Mouse (Mus musculus) heart, embryonic 12.5 days (tissue): Measurements from ENCODE around the gene Gm45799. TPM values are rescaled to one million over a fixed set of nuclear protein-coding genes. Genes with fewer than 3 reads are reported as not detected.

Source experiments
- ATAC-seq: fragments of 200-750 bp; cut with Nextera tagmentation; 2 replicates; pipeline ENCODE4 v1.8.0; 2017; ENCODE audit warnings: moderate TSS enrichment, moderate library complexity; ENCODE audit not compliant: insufficient number of reproducible peaks, low FRiP score
- H3K27ac ChIP-seq: fragments of 300-500 bp; sonication (generic); 2 replicates; pipeline ENCODE4 v1.5.1; 2016; ENCODE audit warnings: mild to moderate bottlenecking, moderate library complexity; ENCODE audit not compliant: poor library complexity, severe bottlenecking
- H3K27me3 ChIP-seq: fragments of 300-500 bp; sonication (generic); replicated peaks from 2 replicates; pipeline ENCODE4 v1.6.1; 2016; ENCODE audit warnings: mild to moderate bottlenecking, moderate library complexity
- H3K36me3 ChIP-seq: fragments of 300-500 bp; sonication (generic); 2 replicates; pipeline ENCODE4 v1.6.1; 2016; ENCODE audit warnings: mild to moderate bottlenecking, moderate library complexity
- H3K4me1 ChIP-seq: fragments of 300-500 bp; sonication (generic); replicated peaks from 2 replicates; pipeline ENCODE4 v1.6.1; 2016; ENCODE audit warnings: mild to moderate bottlenecking
- H3K4me2 ChIP-seq: fragments of 300-500 bp; sonication (generic); 2 replicates; pipeline ENCODE4 v1.6.1; 2016; ENCODE audit warnings: mild to moderate bottlenecking, moderate library complexity
- H3K4me3 ChIP-seq: fragments of 300-500 bp; sonication (generic); 2 replicates; pipeline ENCODE4 v1.5.1; 2016; ENCODE audit warnings: mild to moderate bottlenecking
- H3K9ac ChIP-seq: fragments of 300-500 bp; sonication (generic); 2 replicates; pipeline ENCODE4 v1.6.1; 2016; ENCODE audit warnings: mild to moderate bottlenecking, moderate library complexity
- H3K9me3 ChIP-seq: fragments of 300-500 bp; sonication (generic); replicated peaks from 2 replicates; pipeline ENCODE4 v1.6.1; 2016; ENCODE audit warnings: mild to moderate bottlenecking, moderate library complexity
- WGBS: fragments of 180-500 bp; shearing (Covaris S2); methylation state at CpG from one replicate; pipeline ENCODE4 v1.1.7; 2016; 5-methylcytosine and 5-hydroxymethylcytosine counted together
- polyA plus RNA-seq: library from polyadenylated mRNA; unstranded; fragments of >200 nt; fragmentation: Nextera tagmentation; extraction: Ambion mirVana; gene quantifications from 2 replicates; pipeline ENCODE4 v1.2.1, GENCODE M21; 2016

The Gm45799 gene
- polyA plus RNA-seq, 1 experiment from 2014 or later = 14.8 TPM

- Histone ChIP-seq H3K9me3 (no peaks in the 10 kb centered on the region), H3K9ac (no peak overlapping the region), H3K4me3 (no peak overlapping the region), H3K4me1 (no peaks in the 10 kb centered on the region), H3K27ac (no peak overlapping the region), H3K4me2 (no peak overlapping the region), H3K36me3 (peaks cover 50% of the 10 kb centered on the region), H3K27me3 (no peaks in the 10 kb centered on the region)
- WGBS = 86% methylated on average over 6 of the region's 6 CpGs
- ATAC-seq = no peak
These were observed 88.5 kb downstream of the Gm45799 start for GRCm38 (mm10) chr7:105728701-105729428.

GRCm38 (mm10) chr7:105733836-105734235 is 93.5 kb downstream of the Gm45799 start:
- peaks cover 58% of the 10 kb centered on the region for H3K36me3 ChIP-seq

More at GRCm38 (mm10) chr7:105733836-105734235, 93.5 kb downstream of the Gm45799 start:
- ATAC-seq = no peak
- 93% methylated on average over 11 of the region's 11 CpGs for WGBS
- H3K9me3 ChIP-seq = no peaks in the 10 kb centered on the region
- peaks cover 16% of the 10 kb centered on the region for H3K4me1 ChIP-seq
- no peak overlapping the region for H3K27ac ChIP-seq
- no peaks in the 10 kb centered on the region for H3K27me3 ChIP-seq
- H3K9ac ChIP-seq = no peak overlapping the region
- H3K4me2 ChIP-seq = no peak overlapping the region
- no peak overlapping the region for H3K4me3 ChIP-seq

Other genes starting within 250 kb of the Gm45799 start
- gene Fam160a2, start 240.5 kb upstream of the Gm45799 start, polyA plus RNA-seq = 34.0 and 36.2 TPM in 2 replicates
- not detected in 2 replicates for gene Cnga4, start 236.0 kb upstream of the Gm45799 start, polyA plus RNA-seq
- gene Cckbr, start 214.8 kb upstream of the Gm45799 start, polyA plus RNA-seq = not detected in 2 replicates
- 68.1 and 72.6 TPM in 2 replicates for gene Cavin3, start 158.3 kb upstream of the Gm45799 start, polyA plus RNA-seq
- 52.4 and 54.6 TPM in 2 replicates for gene Smpd1, start 86.2 kb upstream of the Gm45799 start, polyA plus RNA-seq
- gene Apbb1, start 58.9 kb upstream of the Gm45799 start, polyA plus RNA-seq = 48.8 and 52.9 TPM in 2 replicates
- 0.33 and 1.9 TPM in 2 replicates for gene Hpx, start 40.4 kb upstream of the Gm45799 start, polyA plus RNA-seq
- gene Trim3, start 7.0 kb upstream of the Gm45799 start, polyA plus RNA-seq = 27.9 and 30.7 TPM in 2 replicates
- gene Timm10b, start 496 bp upstream of the Gm45799 start, polyA plus RNA-seq = 142 and 155 TPM in 2 replicates
- gene Arfip2, start 136 bp upstream of the Gm45799 start, polyA plus RNA-seq = 45.5 and 45.6 TPM in 2 replicates
- gene Dnhd1, start 10.3 kb downstream of the Gm45799 start, polyA plus RNA-seq = 0.41 and 0.52 TPM in 2 replicates
- 384 and 391 TPM in 2 replicates for gene Ilk, start 96.0 kb downstream of the Gm45799 start, polyA plus RNA-seq
- 29.1 and 30.9 TPM in 2 replicates for gene Rrp8, start 96.8 kb downstream of the Gm45799 start, polyA plus RNA-seq
- gene Taf10, start 103.8 kb downstream of the Gm45799 start, polyA plus RNA-seq = 142 and 160 TPM in 2 replicates
- 87.7 and 97.8 TPM in 2 replicates for gene Tpp1, start 111.7 kb downstream of the Gm45799 start, polyA plus RNA-seq
- gene Dchs1, start 147.1 kb downstream of the Gm45799 start, polyA plus RNA-seq = 8.7 and 9.4 TPM in 2 replicates
- gene Mrpl17, start 170.5 kb downstream of the Gm45799 start, polyA plus RNA-seq = 232 TPM in 2 replicates